Mouse (Mus musculus) kidney, postnatal 10 days (tissue): ENCODE results near the gene Gtdc1.
"Not testable (repeated sequence)": the region's sequence is repeated elsewhere in the genome, so short reads cannot be mapped to it uniquely, and the experiment has no call there.

ENCODE experiments used
- DNase-seq: peaks from one replicate; pipeline ENCODE4 v3.0.0; 2021; ENCODE audit warnings: mixed read lengths

Gene Gtdc1

DNA sequence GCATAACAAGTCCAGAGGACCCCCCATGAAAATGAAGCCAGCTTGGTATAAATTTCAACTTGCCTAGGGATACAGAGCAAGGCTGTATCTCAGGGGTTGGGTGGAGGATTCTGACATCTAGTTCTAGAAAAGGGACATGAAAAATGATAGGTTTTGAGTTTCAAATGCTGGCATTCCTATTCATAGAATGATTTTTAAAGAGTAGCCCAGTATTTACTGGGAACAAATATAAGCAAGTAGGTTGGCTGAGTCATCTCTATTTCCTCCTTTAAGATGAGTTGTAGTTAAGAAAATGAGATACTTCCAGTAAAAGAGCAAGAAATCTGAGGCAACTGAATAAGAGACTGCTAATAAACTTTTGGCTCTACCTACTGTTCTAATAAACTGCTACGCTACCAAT is 190.8 kb downstream of the Gtdc1 start:
- DNase-seq, result no peak

DNA sequence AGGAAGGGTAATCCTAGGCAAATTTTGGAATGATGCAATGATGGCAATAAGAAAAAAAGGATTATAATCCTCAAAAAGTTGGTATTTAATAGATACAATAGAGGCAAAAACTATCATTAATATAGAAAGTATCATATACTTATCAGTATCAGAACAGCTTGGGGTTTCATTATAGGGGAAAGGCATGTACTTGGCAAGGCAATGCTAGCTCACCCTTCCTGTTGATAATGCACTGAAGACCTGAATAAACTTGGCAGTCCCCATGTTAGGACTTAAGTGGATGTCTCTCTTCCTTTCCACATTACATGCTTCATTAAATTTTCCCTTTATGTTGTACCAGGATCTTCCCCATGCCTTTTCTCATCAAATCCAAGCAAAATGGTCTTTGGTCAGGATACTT is 206.0 kb downstream of the Gtdc1 start:
- no peak for DNase-seq

DNA sequence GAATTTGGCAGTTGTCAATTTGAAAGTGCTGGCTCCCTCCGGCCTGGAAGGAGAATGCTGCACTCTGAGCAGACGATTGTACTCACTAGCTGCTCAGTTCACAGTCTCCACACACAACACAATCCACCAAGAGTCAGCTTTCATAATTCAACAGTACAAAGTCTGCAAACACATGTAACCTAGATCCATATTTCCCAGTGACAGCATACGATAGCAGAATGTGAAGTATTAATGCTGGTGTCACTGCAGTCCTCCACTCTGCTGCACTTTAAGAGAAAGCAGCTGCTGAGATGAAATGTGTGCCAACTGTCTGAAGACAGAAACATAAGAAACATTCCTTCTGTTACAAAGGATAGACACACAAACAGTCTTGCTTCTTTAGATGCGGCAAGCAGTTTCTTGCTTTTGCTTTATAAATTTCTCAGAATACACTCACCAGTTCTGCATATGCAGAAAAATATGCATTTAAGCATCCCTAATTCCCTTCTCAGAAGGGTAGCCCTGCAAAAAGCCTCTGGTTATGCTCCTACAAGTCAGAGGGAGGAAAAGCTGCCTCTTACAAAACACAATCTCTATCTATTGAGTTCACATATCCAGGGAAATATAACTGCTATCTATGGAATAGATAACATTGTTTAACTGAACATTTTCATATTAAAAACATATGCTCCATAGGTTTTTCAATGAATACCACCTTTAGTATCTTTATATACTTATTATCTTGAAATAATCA is 221.4 kb downstream of the Gtdc1 start:
- DNase-seq, result peak; percentile 58

DNA sequence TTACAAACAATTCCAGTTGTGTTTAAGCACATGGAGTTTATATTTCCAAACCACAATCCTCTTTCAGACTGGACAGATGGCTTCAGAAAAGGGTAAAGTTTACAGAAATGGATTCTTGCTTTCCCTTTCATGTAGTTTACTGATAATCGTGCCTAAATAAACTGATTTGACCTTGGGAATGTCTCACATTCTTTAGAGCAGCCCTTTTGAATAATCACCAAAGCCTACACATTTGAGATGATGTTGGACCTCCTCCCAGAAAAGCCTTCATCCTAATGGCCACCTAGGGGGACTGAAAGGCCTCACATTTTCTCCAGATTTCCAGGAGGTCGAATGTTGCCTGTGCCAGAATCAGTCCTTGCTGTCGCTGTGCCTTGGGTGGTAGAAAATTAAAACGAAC is 227.2 kb downstream of the Gtdc1 start:
- DNase-seq, result no peak

DNA sequence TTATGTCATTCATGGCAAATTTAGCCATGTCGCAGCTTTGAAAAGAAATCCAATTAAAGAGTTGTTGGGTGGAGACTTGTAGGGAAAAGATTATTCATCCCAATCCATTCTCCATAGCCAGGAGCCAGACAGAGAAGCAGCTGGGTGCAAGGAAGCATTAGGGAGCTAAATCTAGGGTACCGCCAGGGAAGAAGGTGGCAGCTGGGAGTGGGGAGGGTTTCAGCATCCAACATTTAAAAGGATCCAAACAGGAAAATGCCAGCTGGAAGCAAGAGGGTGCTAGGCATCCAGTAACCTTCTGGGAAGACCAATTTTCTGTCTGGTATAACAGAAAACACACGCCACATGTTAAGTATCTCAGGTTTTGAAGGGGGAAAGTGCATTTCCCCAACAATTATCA is 231.0 kb downstream of the Gtdc1 start:
- DNase-seq, result no peak

DNA sequence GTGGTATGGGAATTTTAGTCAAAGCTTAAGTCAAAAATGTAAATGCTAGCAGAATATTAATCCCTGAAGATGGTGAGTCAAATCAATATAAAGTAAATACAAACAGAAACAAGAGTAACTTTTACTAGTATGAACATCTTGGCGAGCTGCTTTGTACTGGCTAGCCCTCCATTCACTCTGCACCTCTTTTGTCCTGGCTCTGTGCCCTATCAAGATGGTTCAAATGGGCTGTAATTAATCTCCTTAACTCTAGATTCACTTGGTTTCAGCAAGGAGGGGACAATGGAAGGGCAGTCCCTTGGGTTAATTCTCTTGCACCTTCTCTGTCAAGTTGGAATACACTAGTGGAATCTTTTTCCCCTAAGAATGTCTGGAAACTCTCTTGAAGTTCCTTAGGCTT is 233.6 kb downstream of the Gtdc1 start:
- DNase-seq, result no peak

DNA sequence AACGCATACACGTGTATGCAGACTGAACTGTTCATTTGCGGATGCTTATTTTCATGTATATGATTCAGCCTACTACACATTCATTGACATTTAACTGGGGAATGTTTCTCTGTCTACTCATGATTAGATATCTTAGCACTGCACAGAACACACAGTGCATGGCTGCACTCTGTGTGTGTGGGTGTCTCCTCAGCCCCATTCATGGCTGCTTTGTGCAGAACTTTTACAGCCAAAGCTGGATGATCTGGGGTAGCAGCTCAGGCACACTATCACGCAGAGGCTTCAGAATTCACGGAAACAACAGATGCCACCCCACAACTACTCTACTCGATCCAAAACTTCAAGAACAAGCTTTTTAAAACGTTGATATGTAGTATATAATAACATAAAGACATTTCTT is 263.4 kb downstream of the Gtdc1 start:
- no peak for DNase-seq

DNA sequence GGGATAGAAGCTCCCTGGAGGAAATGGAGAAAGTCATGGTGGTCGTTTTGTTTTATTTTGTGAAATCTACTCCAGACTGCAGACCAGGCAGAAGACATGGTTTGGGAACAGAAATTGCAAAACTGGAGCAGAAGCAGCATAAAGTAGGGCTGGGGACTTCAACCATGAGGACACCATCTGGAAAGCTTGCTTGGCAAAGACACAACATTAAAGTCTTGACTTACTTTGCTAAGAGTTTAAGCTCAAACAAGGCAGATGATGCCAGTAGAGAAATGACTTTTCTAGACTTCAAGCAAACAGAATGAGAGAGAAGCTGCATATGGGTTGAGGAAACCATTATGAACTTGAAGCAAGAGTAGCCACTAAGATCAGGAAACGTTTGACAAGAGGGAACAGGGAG is 267.6 kb downstream of the Gtdc1 start:
- no peak for DNase-seq

DNA sequence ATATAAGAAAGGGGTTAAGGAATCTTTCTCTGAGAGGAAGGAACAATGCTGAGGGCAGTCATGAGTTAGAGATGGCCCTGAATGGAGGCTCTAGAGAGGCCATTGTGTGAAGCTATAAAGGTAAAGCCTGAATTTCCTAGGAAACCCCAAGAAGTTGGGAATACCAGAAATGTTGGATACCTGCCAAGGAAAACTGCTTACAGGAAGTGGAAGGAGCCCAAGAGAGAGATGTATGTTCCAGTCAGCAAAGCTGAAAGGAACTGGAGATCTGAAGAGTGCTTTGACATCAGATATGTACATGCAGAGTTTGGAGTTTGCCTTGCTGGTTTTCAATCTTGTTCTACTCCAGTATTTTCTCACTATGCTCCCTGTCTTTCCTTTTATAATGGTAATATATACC is 268.4 kb downstream of the Gtdc1 start:
- no peak for DNase-seq

DNA sequence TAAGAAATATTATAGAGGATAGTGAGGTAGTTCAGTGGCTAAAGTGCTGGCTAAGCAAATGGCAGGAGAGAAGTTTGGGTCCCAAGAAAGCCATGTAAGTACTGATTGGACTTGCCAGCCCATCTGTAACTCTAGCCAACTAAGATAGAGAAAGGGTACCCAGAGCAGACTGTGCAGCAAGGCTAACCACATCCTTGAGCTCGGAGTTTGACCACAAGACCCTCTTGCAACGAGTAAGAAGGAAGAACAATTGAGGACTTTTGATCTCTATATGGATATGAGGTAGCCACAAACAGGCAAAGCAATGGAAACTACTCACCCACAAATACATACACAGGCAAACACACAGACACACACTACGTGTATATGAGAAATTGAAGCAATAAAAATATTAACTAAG is 278.9 kb downstream of the Gtdc1 start:
- no peak for DNase-seq

DNA sequence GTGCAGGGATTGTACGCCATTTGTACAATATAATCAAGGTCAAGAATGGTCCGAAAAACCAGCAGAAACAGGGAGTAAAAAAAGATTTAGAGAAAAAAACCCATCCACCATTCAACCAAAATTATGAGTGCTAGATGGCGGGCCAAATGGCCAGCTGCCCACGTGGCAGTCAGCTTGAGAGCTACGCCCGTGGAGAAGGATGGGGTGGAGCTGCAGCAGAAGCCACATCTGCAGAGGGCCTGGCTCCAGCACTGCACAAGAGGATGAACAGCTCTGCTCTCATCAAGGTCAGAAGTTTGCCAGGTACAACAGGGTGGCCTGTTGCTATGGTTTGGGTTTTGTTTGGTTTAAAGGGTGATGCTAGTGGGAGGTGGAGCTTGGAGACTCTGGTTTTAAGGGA is 281.1 kb downstream of the Gtdc1 start:
- DNase-seq, result no peak

DNA sequence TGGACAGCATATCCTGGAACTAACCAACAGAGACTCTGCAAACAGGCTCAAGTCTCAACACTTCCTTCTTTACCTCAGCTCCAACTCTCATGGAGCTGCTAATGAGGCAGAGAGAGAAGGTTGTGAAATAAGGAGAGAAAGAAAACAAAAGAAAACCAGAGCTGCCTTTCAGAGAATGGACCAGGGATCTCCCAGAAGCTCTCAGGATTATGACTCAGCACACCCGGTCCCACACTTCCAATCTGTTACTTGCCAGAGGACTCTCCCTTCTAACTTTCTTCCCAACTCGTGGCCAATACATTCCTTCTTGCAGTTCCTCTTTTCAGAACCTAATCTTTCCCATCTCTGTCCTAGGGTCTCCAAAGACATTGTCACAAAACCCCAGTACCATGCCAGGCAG is 288.1 kb downstream of the Gtdc1 start:
- DNase-seq, result no peak

DNA sequence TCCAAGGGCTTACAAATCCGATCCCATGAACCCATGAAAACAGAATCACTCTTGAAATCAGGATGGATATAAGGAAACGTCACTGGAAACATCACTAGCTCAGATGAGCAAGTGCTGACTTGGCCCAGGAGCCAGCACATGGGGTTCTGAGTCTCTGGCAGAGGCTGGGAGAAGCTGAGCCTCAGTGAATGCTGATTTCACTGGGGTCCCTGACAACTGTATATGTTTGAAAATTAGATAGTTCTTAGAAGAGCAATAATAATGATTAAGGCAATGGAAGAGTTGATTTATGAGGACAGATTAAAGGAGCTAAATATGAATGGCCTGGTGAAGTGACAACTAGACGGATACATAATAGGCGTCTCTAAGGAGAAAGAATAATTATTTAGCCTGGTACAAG is 289.3 kb downstream of the Gtdc1 start:
- no peak for DNase-seq

DNA sequence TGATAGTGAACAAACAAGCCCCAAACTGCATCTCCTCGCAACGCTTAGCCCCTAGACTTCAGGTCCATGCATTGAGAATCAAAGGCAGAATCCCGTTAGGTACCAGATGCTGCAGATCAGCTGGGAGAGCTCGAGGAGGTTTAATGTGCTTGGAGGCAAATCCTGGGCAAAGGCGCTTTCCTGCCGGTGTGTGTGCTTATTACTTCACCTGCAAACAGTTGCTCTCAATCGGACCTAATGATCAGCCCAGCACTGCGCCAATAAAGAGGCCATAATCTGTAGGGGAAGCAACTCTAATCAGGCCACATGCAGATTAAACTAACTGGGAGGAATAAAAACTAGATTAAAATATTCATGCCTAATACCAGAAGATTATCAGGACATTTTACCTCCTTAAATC is 293.5 kb downstream of the Gtdc1 start:
- DNase-seq, result no peak

DNA sequence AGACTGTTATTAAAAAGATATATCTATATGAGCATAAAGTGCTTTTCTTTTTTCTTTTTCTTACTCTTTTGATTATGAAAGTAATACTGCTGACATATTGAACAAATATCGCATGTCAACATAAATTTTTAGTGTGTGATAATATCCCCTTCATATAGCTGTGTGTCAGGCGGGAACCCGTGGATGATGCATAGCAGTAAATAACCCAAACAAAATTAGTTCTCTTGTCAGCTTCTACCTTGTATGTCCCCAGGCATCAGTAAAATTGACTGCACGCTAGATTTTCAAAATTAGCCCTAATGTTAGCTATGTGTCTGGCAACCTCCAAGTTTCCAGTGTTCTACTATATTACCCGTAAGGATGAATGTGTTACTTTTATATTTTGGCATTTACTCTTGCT is 294.4 kb downstream of the Gtdc1 start:
- no peak for DNase-seq

DNA sequence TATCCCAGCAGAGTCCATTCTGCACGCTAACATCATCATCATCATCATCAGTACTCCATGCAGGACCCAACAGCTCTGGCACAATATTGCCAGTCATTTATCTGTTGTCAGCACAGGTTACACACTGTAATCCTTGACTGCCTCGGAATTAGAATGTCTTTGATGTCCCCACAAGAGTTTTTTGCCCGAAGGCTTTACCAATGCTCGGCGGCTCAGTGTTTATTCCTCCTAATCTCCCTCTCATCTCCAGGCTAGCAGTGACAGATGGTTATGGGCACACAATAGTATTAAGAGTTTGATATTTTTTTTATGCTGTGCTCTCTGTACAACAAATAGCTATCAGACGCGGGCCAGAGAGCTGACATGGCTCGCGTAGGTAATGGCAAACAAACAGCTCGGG is 294.9 kb downstream of the Gtdc1 start:
- DNase-seq, result no peak

DNA sequence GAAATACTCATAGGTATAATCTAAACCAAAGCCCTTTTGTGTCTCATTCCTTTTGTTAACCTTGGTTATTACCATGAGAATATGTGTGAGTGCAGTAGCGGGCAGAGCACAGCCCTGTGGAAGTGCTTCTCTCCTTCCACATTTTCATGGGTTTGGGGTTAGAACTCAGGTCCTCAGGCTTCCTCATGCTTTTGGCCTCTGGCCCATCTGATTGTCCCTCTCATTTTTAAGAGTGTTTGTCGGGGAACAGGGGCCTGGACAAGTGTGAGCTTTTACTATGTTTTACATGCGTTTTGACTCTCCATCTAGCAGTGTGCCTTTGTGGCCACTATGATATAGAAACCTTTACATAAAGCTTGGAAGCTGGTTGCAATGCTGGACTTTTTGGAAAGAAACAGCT is 296.4 kb downstream of the Gtdc1 start:
- DNase-seq, result no peak

DNA sequence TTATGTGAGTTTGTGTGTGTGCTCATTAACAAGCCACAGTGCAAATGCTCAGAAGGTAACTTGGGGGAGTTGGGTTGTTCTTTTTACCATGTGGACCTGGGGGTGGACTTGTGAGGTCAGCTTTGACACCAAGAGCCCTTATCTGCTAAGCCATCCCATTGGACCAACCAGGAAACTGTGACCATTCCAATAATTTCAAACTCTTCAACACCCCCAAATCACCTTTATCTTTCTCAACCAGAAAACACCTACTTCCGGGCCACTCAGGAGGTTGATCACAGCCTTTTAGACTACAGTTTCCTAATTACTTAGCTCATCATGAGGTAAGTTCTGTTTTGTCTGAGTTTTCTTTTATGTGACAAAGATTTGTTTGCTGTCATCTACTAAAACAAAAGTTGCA is 298.7 kb downstream of the Gtdc1 start:
- no peak for DNase-seq

DNA sequence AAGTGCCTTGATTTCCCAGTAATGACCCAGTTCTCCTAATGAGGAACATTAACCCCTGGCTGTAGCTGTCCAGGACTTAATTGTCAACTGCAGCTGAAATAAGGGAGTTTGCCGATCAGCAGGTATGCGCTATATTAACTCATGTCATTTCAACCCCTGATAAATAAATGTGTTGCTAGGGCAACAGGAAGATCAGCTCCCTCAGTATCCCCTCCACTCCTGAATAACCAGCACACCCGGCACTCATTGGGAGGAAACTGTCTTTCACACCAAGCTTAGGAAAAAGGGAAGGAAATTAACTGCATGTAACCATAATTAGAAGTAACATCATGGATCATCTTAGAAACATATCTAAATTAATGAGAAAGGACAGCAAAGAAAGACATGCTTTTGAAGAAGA is 302.3 kb downstream of the Gtdc1 start:
- DNase-seq, result no peak

DNA sequence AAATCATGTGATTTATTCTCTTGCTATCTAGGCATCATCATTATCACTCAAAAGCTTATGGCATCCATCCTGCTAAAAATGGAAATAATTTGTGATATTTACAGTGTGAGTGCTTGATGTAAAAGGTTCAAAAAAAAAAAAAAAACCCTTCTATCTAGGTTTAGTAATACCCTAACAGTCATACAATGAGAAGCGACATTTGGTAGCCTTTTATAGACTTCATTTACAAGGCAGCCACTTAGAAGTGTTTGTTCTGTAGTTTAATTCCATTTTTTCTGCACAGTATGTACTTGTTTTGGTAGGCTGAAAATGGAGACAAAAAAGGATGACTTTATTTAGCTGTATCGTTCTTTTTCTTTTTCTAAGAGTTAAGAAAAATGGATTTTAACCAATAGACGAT is 305.0 kb downstream of the Gtdc1 start:
- no peak for DNase-seq

DNA sequence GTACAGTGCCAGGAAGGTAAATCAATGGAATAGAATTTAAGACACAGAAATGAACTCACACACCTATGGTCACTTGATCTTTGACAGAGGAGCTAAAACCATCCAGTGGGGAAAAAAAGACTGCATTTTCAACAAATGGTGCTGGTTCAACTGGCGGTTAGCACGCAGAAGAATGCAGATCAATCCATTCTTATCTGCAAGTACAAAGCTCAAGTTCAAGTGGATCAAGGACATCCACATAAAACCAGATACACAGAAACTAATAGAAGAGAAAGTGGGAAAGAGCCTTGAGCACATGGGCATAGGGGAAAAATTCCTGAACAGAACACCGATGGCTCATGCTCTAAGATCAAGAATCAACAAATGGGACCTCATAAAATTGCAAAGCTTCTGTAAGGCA is 327.8 kb downstream of the Gtdc1 start:
- DNase-seq, result not testable (repeated sequence)

DNA sequence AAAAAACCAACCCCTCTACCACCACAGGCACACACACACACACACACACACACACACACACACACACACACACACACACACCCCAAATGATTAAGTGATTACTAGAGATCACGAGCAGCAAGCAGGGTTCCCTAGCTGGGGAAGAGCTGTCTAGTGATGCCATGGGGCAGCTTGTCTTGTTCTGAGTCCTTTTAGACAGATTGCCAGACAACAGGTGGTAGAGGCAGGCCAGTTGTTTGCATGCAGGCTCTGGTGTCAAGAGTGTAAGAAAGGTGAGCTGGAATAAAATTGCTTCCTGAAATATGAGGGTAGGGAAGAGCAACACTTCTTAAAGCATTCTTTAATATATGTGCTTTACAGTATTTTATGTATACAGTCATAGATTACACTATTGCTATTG is 333.2 kb downstream of the Gtdc1 start:
- DNase-seq, result no peak

DNA sequence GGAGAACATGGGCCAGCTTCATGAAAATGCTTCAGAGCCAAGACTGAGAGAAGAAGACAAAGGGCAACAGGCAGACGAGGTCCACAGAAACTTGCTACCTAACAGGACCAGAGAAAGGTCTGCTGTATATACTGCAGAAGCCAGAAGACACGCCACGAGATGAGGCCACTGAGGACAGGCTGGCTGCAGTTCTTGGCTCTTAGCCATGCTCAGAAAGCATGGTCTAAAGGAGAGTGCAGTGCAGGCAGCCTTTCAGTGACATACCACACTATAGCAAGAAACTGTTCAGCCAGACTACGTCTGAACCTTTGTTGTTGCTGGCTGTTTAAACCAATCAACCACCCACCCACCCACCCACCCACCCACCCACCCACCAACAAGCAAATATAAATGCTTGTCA is 336.6 kb downstream of the Gtdc1 start:
- DNase-seq, result peak; percentile 35

DNA sequence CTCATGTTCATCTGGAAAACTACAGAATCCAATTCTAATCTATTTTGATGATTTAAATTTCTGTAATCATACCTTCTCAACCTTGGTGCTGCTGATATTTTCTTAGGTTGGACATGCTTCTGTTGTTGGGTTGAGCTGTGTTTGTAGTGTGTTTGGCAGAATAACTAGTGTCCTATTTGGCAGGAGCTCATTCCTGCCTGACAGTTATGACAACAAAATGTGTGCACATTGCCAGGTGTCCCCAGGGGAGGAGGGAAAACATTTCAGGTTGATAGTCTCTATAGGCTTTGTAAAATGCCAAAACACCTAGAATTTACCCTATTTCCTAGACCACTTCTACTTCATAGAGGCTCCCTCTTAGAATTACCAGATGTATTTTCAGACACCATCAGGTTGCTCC is 343.4 kb downstream of the Gtdc1 start:
- DNase-seq, result no peak

DNA sequence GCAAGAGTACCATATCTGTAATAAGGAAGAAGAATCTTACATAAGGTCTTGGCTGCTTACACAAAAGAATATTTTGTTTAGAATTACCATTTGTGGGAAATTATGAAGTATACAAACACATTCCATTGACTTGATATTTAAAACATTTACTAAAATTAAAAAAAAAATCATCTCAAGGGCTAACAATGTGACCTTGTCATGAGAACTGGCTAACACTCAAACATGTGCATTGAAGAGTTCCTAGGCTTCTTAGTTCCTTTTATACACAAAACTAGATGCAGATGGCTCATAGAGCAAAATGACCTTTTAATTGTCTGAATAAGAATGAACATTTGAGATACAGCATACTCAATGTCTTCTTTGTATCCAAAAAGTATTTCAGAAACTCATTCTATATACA is 344.0 kb downstream of the Gtdc1 start:
- DNase-seq, result no peak

DNA sequence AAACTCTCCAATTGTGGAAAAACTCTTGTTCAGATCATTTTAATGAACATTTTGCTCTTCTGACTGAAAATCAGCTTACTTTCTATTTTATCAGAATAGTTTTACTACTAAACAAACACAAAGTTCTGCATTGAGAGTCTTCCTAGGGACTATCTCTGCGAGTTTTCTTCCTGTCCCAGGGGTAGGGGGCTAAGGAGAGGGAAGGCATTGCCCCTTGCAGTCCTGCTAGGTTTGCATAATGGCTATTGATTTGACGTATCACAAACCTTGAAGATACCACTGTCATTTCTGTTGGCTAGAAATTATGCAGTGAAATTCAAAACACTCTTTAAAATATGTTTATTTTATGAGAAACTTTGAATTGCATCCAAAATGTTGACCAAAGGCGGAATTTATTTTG is 355.6 kb downstream of the Gtdc1 start:
- no peak for DNase-seq
